Mouse (Mus musculus): ENCODE measurements around the gene Fto. TPM values are rescaled to one million over a fixed set of nuclear protein-coding genes. Genes with fewer than 3 reads are reported as not detected.

Gene Fto
- polyA plus RNA-seq, 1 experiment from 2014 or later, result 89.0 TPM

GRCm38 (mm10) chr8:91495260-91495601 lies 181.9 kb downstream of the Fto start:
- H3K9me3 ChIP-seq (ENCODE audit: low read length), result no peaks in the 10 kb centered on the region
- H3K9ac ChIP-seq (replicated peaks; ENCODE audit: low read length), result no peak overlapping the region
- H3K36me3 ChIP-seq (ENCODE audit: insufficient read depth, low read length), result no peaks in the 10 kb centered on the region
- peaks cover 3% of the 10 kb centered on the region; the same call in 1 of the 2 replicates for H3K4me1 ChIP-seq (ENCODE audit: insufficient read depth, low read length)
- H3K27ac ChIP-seq (ENCODE audit: low read length), result no peak overlapping the region
- H3K4me3 ChIP-seq (ENCODE audit: low read length), result no peak overlapping the region
- WGBS, result 90% methylated on average over 2 of the region's 2 CpGs
- no peaks in the 10 kb centered on the region for H3K27me3 ChIP-seq (ENCODE audit: insufficient read depth, low read length)
- ATAC-seq (ENCODE audit: low FRiP score, low TSS enrichment), result no peak
- H3K4me2 ChIP-seq (replicated peaks; ENCODE audit: low read depth, low read length), result no peak overlapping the region

GRCm38 (mm10) chr8:91496000-91496399 lies 182.7 kb downstream of the Fto start:
- Histone ChIP-seq H3K4me2 (replicated peaks; ENCODE audit: low read depth, low read length) (no peak overlapping the region), H3K4me1 (ENCODE audit: insufficient read depth, low read length) (no peaks in the 10 kb centered on the region), H3K9ac (replicated peaks; ENCODE audit: low read length) (no peak overlapping the region), H3K27me3 (ENCODE audit: insufficient read depth, low read length) (no peaks in the 10 kb centered on the region), H3K4me3 (ENCODE audit: low read length) (no peak overlapping the region), H3K27ac (ENCODE audit: low read length) (no peak overlapping the region), H3K36me3 (ENCODE audit: insufficient read depth, low read length) (no peaks in the 10 kb centered on the region), H3K9me3 (ENCODE audit: low read length) (no peaks in the 10 kb centered on the region)
- ATAC-seq (ENCODE audit: low FRiP score, low TSS enrichment), result no peak

GRCm38 (mm10) chr8:91496936-91497335 lies 183.6 kb downstream of the Fto start:
- Histone ChIP-seq H3K4me3 (ENCODE audit: low read length) (no peak overlapping the region), H3K9me3 (ENCODE audit: low read length) (no peaks in the 10 kb centered on the region), H3K27me3 (ENCODE audit: insufficient read depth, low read length) (no peaks in the 10 kb centered on the region), H3K9ac (replicated peaks; ENCODE audit: low read length) (no peak overlapping the region), H3K4me2 (replicated peaks; ENCODE audit: low read depth, low read length) (no peak overlapping the region), H3K4me1 (ENCODE audit: insufficient read depth, low read length) (no peaks in the 10 kb centered on the region), H3K36me3 (ENCODE audit: insufficient read depth, low read length) (no peaks in the 10 kb centered on the region), H3K27ac (ENCODE audit: low read length) (no peak overlapping the region)
- 75% methylated on average over 7 of the region's 7 CpGs for WGBS
- no peak for ATAC-seq (ENCODE audit: low FRiP score, low TSS enrichment)

GRCm38 (mm10) chr8:91498611-91499010 lies 185.3 kb downstream of the Fto start:
- no peak overlapping the region for H3K4me2 ChIP-seq (replicated peaks; ENCODE audit: low read depth, low read length)
- no peaks in the 10 kb centered on the region for H3K36me3 ChIP-seq (ENCODE audit: insufficient read depth, low read length)
- no peak overlapping the region for H3K27ac ChIP-seq (ENCODE audit: low read length)
- WGBS, result 95% methylated on average over 9 of the region's 9 CpGs
- peaks cover 4% of the 10 kb centered on the region; the same call in 1 of the 2 replicates for H3K4me1 ChIP-seq (ENCODE audit: insufficient read depth, low read length)
- no peaks in the 10 kb centered on the region for H3K27me3 ChIP-seq (ENCODE audit: insufficient read depth, low read length)
- H3K9ac ChIP-seq (replicated peaks; ENCODE audit: low read length), result no peak overlapping the region
- H3K4me3 ChIP-seq (ENCODE audit: low read length), result no peak overlapping the region
- H3K9me3 ChIP-seq (ENCODE audit: low read length), result no peaks in the 10 kb centered on the region
- no peak for ATAC-seq (ENCODE audit: low FRiP score, low TSS enrichment)

- 85% methylated on average over 2 of the region's 2 CpGs for WGBS
- Histone ChIP-seq H3K27me3 (ENCODE audit: insufficient read depth, low read length) (no peaks in the 10 kb centered on the region), H3K9me3 (ENCODE audit: low read length) (no peaks in the 10 kb centered on the region), H3K9ac (replicated peaks; ENCODE audit: low read length) (no peak overlapping the region), H3K4me1 (ENCODE audit: insufficient read depth, low read length) (peaks cover 7% of the 10 kb centered on the region; the same call in 1 of the 2 replicates), H3K4me3 (ENCODE audit: low read length) (no peak overlapping the region), H3K27ac (ENCODE audit: low read length) (no peak overlapping the region), H3K36me3 (ENCODE audit: insufficient read depth, low read length) (no peaks in the 10 kb centered on the region), H3K4me2 (replicated peaks; ENCODE audit: low read depth, low read length) (no peak overlapping the region)
- ATAC-seq (ENCODE audit: low FRiP score, low TSS enrichment), result no peak
These were observed 186.0 kb downstream of the Fto start for GRCm38 (mm10) chr8:91499303-91499702.

- ATAC-seq (ENCODE audit: low FRiP score, low TSS enrichment), result no peak
- Histone ChIP-seq H3K4me1 (ENCODE audit: insufficient read depth, low read length) (peaks cover 18% of the 10 kb centered on the region), H3K4me2 (replicated peaks; ENCODE audit: low read depth, low read length) (no peak overlapping the region), H3K9ac (replicated peaks; ENCODE audit: low read length) (no peak overlapping the region), H3K27me3 (ENCODE audit: insufficient read depth, low read length) (no peaks in the 10 kb centered on the region), H3K36me3 (ENCODE audit: insufficient read depth, low read length) (no peaks in the 10 kb centered on the region), H3K27ac (ENCODE audit: low read length) (no peak overlapping the region), H3K4me3 (ENCODE audit: low read length) (no peak overlapping the region), H3K9me3 (ENCODE audit: low read length) (no peaks in the 10 kb centered on the region)
- whole genome bisulfite sequencing, result 88% methylated on average over 11 of the region's 11 CpGs
These were observed 188.8 kb downstream of the Fto start for GRCm38 (mm10) chr8:91501960-91502600.

- no peak overlapping the region for H3K27ac ChIP-seq (ENCODE audit: low read length)
- no peak overlapping the region for H3K4me2 ChIP-seq (replicated peaks; ENCODE audit: low read depth, low read length)
- 59% methylated on average over 5 of the region's 5 CpGs for WGBS
- no peaks in the 10 kb centered on the region for H3K36me3 ChIP-seq (ENCODE audit: insufficient read depth, low read length)
- no peaks in the 10 kb centered on the region for H3K27me3 ChIP-seq (ENCODE audit: insufficient read depth, low read length)
- H3K4me3 ChIP-seq (ENCODE audit: low read length), result no peak overlapping the region
- no peaks in the 10 kb centered on the region for H3K9me3 ChIP-seq (ENCODE audit: low read length)
- H3K9ac ChIP-seq (replicated peaks; ENCODE audit: low read length), result no peak overlapping the region
- no peak for ATAC-seq (ENCODE audit: low FRiP score, low TSS enrichment)
- H3K4me1 ChIP-seq (ENCODE audit: insufficient read depth, low read length), result peaks cover 24% of the 10 kb centered on the region
These were observed 189.5 kb downstream of the Fto start for GRCm38 (mm10) chr8:91502791-91503190.

GRCm38 (mm10) chr8:91504360-91504759 lies 191.0 kb downstream of the Fto start:
- H3K9me3 ChIP-seq (ENCODE audit: low read length), result no peaks in the 10 kb centered on the region
- peaks cover 30% of the 10 kb centered on the region for H3K4me1 ChIP-seq (ENCODE audit: insufficient read depth, low read length)
- no peaks in the 10 kb centered on the region for H3K36me3 ChIP-seq (ENCODE audit: insufficient read depth, low read length)
- WGBS, result 68% methylated on average over 3 of the region's 3 CpGs
- H3K4me3 ChIP-seq (ENCODE audit: low read length), result no peak overlapping the region
- H3K9ac ChIP-seq (replicated peaks; ENCODE audit: low read length), result no peak overlapping the region
- no peak for ATAC-seq (ENCODE audit: low FRiP score, low TSS enrichment)
- no peak overlapping the region for H3K4me2 ChIP-seq (replicated peaks; ENCODE audit: low read depth, low read length)
- no peak overlapping the region for H3K27ac ChIP-seq (ENCODE audit: low read length)
- no peaks in the 10 kb centered on the region for H3K27me3 ChIP-seq (ENCODE audit: insufficient read depth, low read length)

GRCm38 (mm10) chr8:91504891-91505290 lies 191.6 kb downstream of the Fto start:
- peaks cover 30% of the 10 kb centered on the region for H3K4me1 ChIP-seq (ENCODE audit: insufficient read depth, low read length)

GRCm38 (mm10) chr8:91505411-91505954 lies 192.2 kb downstream of the Fto start:
- H3K27ac ChIP-seq (ENCODE audit: low read length), result no peak overlapping the region
- H3K36me3 ChIP-seq (ENCODE audit: insufficient read depth, low read length), result no peaks in the 10 kb centered on the region
- peaks cover 35% of the 10 kb centered on the region for H3K4me1 ChIP-seq (ENCODE audit: insufficient read depth, low read length)
- no peaks in the 10 kb centered on the region for H3K27me3 ChIP-seq (ENCODE audit: insufficient read depth, low read length)
- no peak overlapping the region for H3K9ac ChIP-seq (replicated peaks; ENCODE audit: low read length)
- 79% methylated on average over 8 of the region's 8 CpGs for WGBS
- no peak overlapping the region for H3K4me2 ChIP-seq (replicated peaks; ENCODE audit: low read depth, low read length)
- no peaks in the 10 kb centered on the region for H3K9me3 ChIP-seq (ENCODE audit: low read length)
- no peak overlapping the region for H3K4me3 ChIP-seq (ENCODE audit: low read length)
- ATAC-seq (ENCODE audit: low FRiP score, low TSS enrichment), result no peak

More at GRCm38 (mm10) chr8:91504891-91505290, 191.6 kb downstream of the Fto start:
- H3K9ac ChIP-seq (replicated peaks; ENCODE audit: low read length), result no peak overlapping the region
- WGBS, result 72% methylated on average over 10 of the region's 10 CpGs
- H3K4me3 ChIP-seq (ENCODE audit: low read length), result no peak overlapping the region
- no peaks in the 10 kb centered on the region for H3K9me3 ChIP-seq (ENCODE audit: low read length)
- no peak for ATAC-seq (ENCODE audit: low FRiP score, low TSS enrichment)
- H3K4me2 ChIP-seq (replicated peaks; ENCODE audit: low read depth, low read length), result no peak overlapping the region
- no peaks in the 10 kb centered on the region for H3K36me3 ChIP-seq (ENCODE audit: insufficient read depth, low read length)
- H3K27me3 ChIP-seq (ENCODE audit: insufficient read depth, low read length), result no peaks in the 10 kb centered on the region
- H3K27ac ChIP-seq (ENCODE audit: low read length), result no peak overlapping the region

All from kidney, embryonic 16.5 days (tissue).